Mouse (Mus musculus): Measurements from ENCODE around the gene Nkapl. TPM values are rescaled to one million over a fixed set of nuclear protein-coding genes. Genes with fewer than 3 reads are reported as not detected.

Nkapl gene
- polyA plus RNA-seq, 1 experiment from 2014 or later: 2.1 TPM

GRCm38 (mm10) chr13:21456347-21456746 is 12.0 kb downstream of the Nkapl start:
- H3K4me2 ChIP-seq (replicated peaks; ENCODE audit: low read depth): no peak overlapping the region
- WGBS: 9% methylated on average over 4 of the region's 4 CpGs
- no peak for ATAC-seq

GRCm38 (mm10) chr13:21454133-21454532 is 14.2 kb downstream of the Nkapl start:
- Histone ChIP-seq H3K4me1 (replicated peaks; ENCODE audit: control insufficient read depth, insufficient read depth, low read length) (0 out of 2 replicates have a peak, but pooled peaks cover 6% of the 10 kb centered on the region), H3K9me3 (ENCODE audit: control insufficient read depth) (no peaks in the 10 kb centered on the region), H3K36me3 (ENCODE audit: control insufficient read depth, insufficient read depth) (no peaks in the 10 kb centered on the region), H3K27ac (ENCODE audit: low read depth, low read length) (peak overlapping the region; percentile 79; the same call in 1 of the 2 replicates), H3K9ac (ENCODE audit: low read depth, low read length) (no peak overlapping the region), H3K4me2 (replicated peaks; ENCODE audit: low read depth) (peak overlapping the region; percentile 73), H3K4me3 (ENCODE audit: low read depth, low read length) (peak overlapping the region; percentile 67), H3K27me3 (replicated peaks; ENCODE audit: control insufficient read depth, insufficient read depth, low read length) (no peaks in the 10 kb centered on the region)
- WGBS: 38% methylated on average over 3 of the region's 3 CpGs
- ATAC-seq: no peak; the same call in 1 of the 2 replicates
- no peak for TF ChIP-seq CTCF (IDR thresholded peaks at IDR 0.05; ENCODE audit: low read depth)

More at GRCm38 (mm10) chr13:21456347-21456746, 12.0 kb downstream of the Nkapl start:
- Histone ChIP-seq H3K9me3 (ENCODE audit: control insufficient read depth) (no peaks in the 10 kb centered on the region), H3K4me1 (replicated peaks; ENCODE audit: control insufficient read depth, insufficient read depth, low read length) (0 out of 2 replicates have a peak, but pooled peaks cover 6% of the 10 kb centered on the region), H3K36me3 (ENCODE audit: control insufficient read depth, insufficient read depth) (no peaks in the 10 kb centered on the region), H3K27ac (ENCODE audit: low read depth, low read length) (no peak overlapping the region), H3K4me3 (ENCODE audit: low read depth, low read length) (no peak overlapping the region), H3K27me3 (replicated peaks; ENCODE audit: control insufficient read depth, insufficient read depth, low read length) (no peaks in the 10 kb centered on the region), H3K9ac (ENCODE audit: low read depth, low read length) (no peak overlapping the region)
- no peak for TF ChIP-seq CTCF (IDR thresholded peaks at IDR 0.05; ENCODE audit: low read depth)

- TF ChIP-seq CTCF (IDR thresholded peaks at IDR 0.05; ENCODE audit: low read depth): no peak
- Histone ChIP-seq H3K4me3 (ENCODE audit: low read depth, low read length) (peak within 1 kb of the TSS; percentile 67), H3K9me3 (ENCODE audit: control insufficient read depth) (no peaks in the 10 kb centered on the region), H3K36me3 (ENCODE audit: control insufficient read depth, insufficient read depth) (no peaks in the 10 kb centered on the region; the same call in 1 of the 2 replicates), H3K4me1 (replicated peaks; ENCODE audit: control insufficient read depth, insufficient read depth, low read length) (0 out of 2 replicates have a peak, but pooled peaks cover 6% of the 10 kb centered on the region), H3K9ac (ENCODE audit: low read depth, low read length) (peak within 1 kb of the TSS; percentile 64), H3K4me2 (replicated peaks; ENCODE audit: low read depth) (peak within 1 kb of the TSS; percentile 73), H3K27me3 (replicated peaks; ENCODE audit: control insufficient read depth, insufficient read depth, low read length) (no peaks in the 10 kb centered on the region), H3K27ac (ENCODE audit: low read depth, low read length) (peak within 1 kb of the TSS; percentile 79)
- ATAC-seq: peak; percentile 87
- WGBS: 2% methylated on average over 23 of the region's 23 CpGs
Observed at GRCm38 (mm10) chr13:21453449-21453848, 14.9 kb downstream of the Nkapl start, which contains the start of gene Zscan26. Gene Zscan26, minus strand, starts transcription at chr13:21453730.

GRCm38 (mm10) chr13:21453042-21453441 is 15.3 kb downstream of the Nkapl start:
- H3K36me3 ChIP-seq (ENCODE audit: control insufficient read depth, insufficient read depth): peaks cover 3% of the 10 kb centered on the region
- peak overlapping the region; percentile 67 for H3K4me3 ChIP-seq (ENCODE audit: low read depth, low read length)
- 0 out of 2 replicates have a peak, but pooled peaks cover 6% of the 10 kb centered on the region for H3K4me1 ChIP-seq (replicated peaks; ENCODE audit: control insufficient read depth, insufficient read depth, low read length)
- no peaks in the 10 kb centered on the region for H3K9me3 ChIP-seq (ENCODE audit: control insufficient read depth)
- WGBS: 2% methylated on average over 13 of the region's 13 CpGs
- TF ChIP-seq CTCF (IDR thresholded peaks at IDR 0.05; ENCODE audit: low read depth): no peak
- peak overlapping the region; percentile 79 for H3K27ac ChIP-seq (ENCODE audit: low read depth, low read length)
- peak overlapping the region; percentile 64 for H3K9ac ChIP-seq (ENCODE audit: low read depth, low read length)
- H3K27me3 ChIP-seq (replicated peaks; ENCODE audit: control insufficient read depth, insufficient read depth, low read length): no peaks in the 10 kb centered on the region
- peak overlapping the region; percentile 73 for H3K4me2 ChIP-seq (replicated peaks; ENCODE audit: low read depth)
- ATAC-seq: no peak

GRCm38 (mm10) chr13:21447856-21448614 is 20.3 kb downstream of the Nkapl start:
- WGBS: 43% methylated on average over 16 of the region's 16 CpGs
- H3K4me2 ChIP-seq (replicated peaks; ENCODE audit: low read depth): no peak overlapping the region; the same call in 1 of the 2 replicates
- TF ChIP-seq CTCF (IDR thresholded peaks at IDR 0.05; ENCODE audit: low read depth): no peak
- 0 out of 2 replicates have a peak, but pooled peaks cover 6% of the 10 kb centered on the region for H3K4me1 ChIP-seq (replicated peaks; ENCODE audit: control insufficient read depth, insufficient read depth, low read length)
- H3K36me3 ChIP-seq (ENCODE audit: control insufficient read depth, insufficient read depth): peaks cover 35% of the 10 kb centered on the region
- peak; percentile 67 for ATAC-seq
- peak overlapping the region; percentile 46 for H3K27ac ChIP-seq (ENCODE audit: low read depth, low read length)
- no peaks in the 10 kb centered on the region for H3K27me3 ChIP-seq (replicated peaks; ENCODE audit: control insufficient read depth, insufficient read depth, low read length)
- H3K9ac ChIP-seq (ENCODE audit: low read depth, low read length): no peak overlapping the region
- H3K4me3 ChIP-seq (ENCODE audit: low read depth, low read length): no peak overlapping the region
- no peaks in the 10 kb centered on the region for H3K9me3 ChIP-seq (ENCODE audit: control insufficient read depth)

GRCm38 (mm10) chr13:21446796-21447195 is 21.5 kb downstream of the Nkapl start:
- no peak overlapping the region for H3K4me2 ChIP-seq (replicated peaks; ENCODE audit: low read depth)
- H3K27me3 ChIP-seq (replicated peaks; ENCODE audit: control insufficient read depth, insufficient read depth, low read length): no peaks in the 10 kb centered on the region
- no peak overlapping the region for H3K9ac ChIP-seq (ENCODE audit: low read depth, low read length)
- H3K36me3 ChIP-seq (ENCODE audit: control insufficient read depth, insufficient read depth): peaks cover 35% of the 10 kb centered on the region
- no peak overlapping the region for H3K4me3 ChIP-seq (ENCODE audit: low read depth, low read length)
- H3K9me3 ChIP-seq (ENCODE audit: control insufficient read depth): no peaks in the 10 kb centered on the region
- ATAC-seq: no peak
- TF ChIP-seq CTCF (IDR thresholded peaks at IDR 0.05; ENCODE audit: low read depth): no peak
- 89% methylated on average over 9 of the region's 9 CpGs for WGBS
- H3K4me1 ChIP-seq (replicated peaks; ENCODE audit: control insufficient read depth, insufficient read depth, low read length): no peaks in the 10 kb centered on the region
- H3K27ac ChIP-seq (ENCODE audit: low read depth, low read length): no peak overlapping the region; the same call in 1 of the 2 replicates

Measured in intestine, postnatal 0 days (tissue).